Mouse (Mus musculus) ES-E14 (cell line): Measurements from ENCODE around the gene Cdkn2d. TPM values are rescaled to one million over a fixed set of nuclear protein-coding genes. Genes with fewer than 3 reads are reported as not detected.
"Not testable (repeated sequence)": the region's sequence is repeated elsewhere in the genome, so short reads cannot be mapped to it uniquely, and the experiment has no call there.

Source experiments
- DNase-seq: peaks from one replicate; pipeline ENCODE4 v3.0.0-alpha.2; 2013; ENCODE audit warnings: low read depth, low spot score
- H3K27ac ChIP-seq: 2 replicates; pipeline ENCODE4 v1.5.1; 2012; ENCODE audit warnings: low read depth, mild to moderate bottlenecking, low read length, moderate library complexity, mixed read lengths; ENCODE audit not compliant: poor library complexity, insufficient read depth, severe bottlenecking
- H3K36me3 ChIP-seq: 2 replicates; pipeline ENCODE4 v1.6.1; 2012; ENCODE audit warnings: mild to moderate bottlenecking, low read length, moderate library complexity, mixed read lengths; ENCODE audit not compliant: control insufficient read depth, poor library complexity, insufficient read depth, severe bottlenecking
- H3K4me1 ChIP-seq, 2 experiments: fragments of 150-350 bp in 1 of 2; sonication (generic) in 1 of 2; 2 replicates each; pipeline ENCODE4 v1.6.1; 2012; ENCODE audit warnings: low read length in 2 of 2, mild to moderate bottlenecking in 1 of 2, mixed read lengths in 1 of 2; ENCODE audit not compliant: control insufficient read depth in 2 of 2, insufficient read depth in 2 of 2, poor library complexity in 1 of 2
- H3K4me3 ChIP-seq, 2 experiments: fragments of 150-350 bp in 1 of 2; sonication (generic) in 1 of 2; 2 replicates each; pipeline ENCODE4 v1.5.1; 2012; ENCODE audit warnings: low read length in 2 of 2, low read depth in 1 of 2, mild to moderate bottlenecking in 1 of 2, mixed read lengths in 1 of 2; ENCODE audit not compliant: insufficient read depth in 1 of 2, poor library complexity in 1 of 2, severe bottlenecking in 1 of 2
- H3K9ac ChIP-seq: 2 replicates; pipeline ENCODE4 v1.6.1; 2012; ENCODE audit warnings: low read depth, mild to moderate bottlenecking, low read length, mixed read lengths; ENCODE audit not compliant: poor library complexity, insufficient read depth, severe bottlenecking
- H3K9me3 ChIP-seq: fragments of 150-350 bp; sonication (generic); 2 replicates; pipeline ENCODE4 v1.6.1; 2012; ENCODE audit warnings: low read depth, mild to moderate bottlenecking, low read length; ENCODE audit not compliant: control insufficient read depth, insufficient read depth
- CHD2 ChIP-seq: IDR thresholded peaks from 2 replicates; pipeline ENCODE4 v1.6.1; 2014; ENCODE audit warnings: mild to moderate bottlenecking, low read depth, low read length, inconsistent platforms
- HCFC1 ChIP-seq: IDR thresholded peaks from 2 replicates; pipeline ENCODE4 v1.6.1; 2012; ENCODE audit warnings: low read length, inconsistent platforms, borderline replicate concordance; ENCODE audit not compliant: insufficient read depth
- MAFK ChIP-seq: IDR thresholded peaks from 2 replicates; pipeline ENCODE4 v1.6.1; 2014; ENCODE audit warnings: mild to moderate bottlenecking, low read depth, low read length, inconsistent platforms; ENCODE audit not compliant: insufficient read depth
- ZC3H11A ChIP-seq: IDR thresholded peaks from 2 replicates; pipeline ENCODE4 v1.6.1; 2012; ENCODE audit warnings: low read depth, mild to moderate bottlenecking, inconsistent platforms, low read length, borderline replicate concordance
- ZNF384 ChIP-seq: IDR thresholded peaks from 2 replicates; pipeline ENCODE4 v1.6.1; 2012; ENCODE audit warnings: low read depth, low read length, inconsistent platforms
- in situ Hi-C, 2 experiments: fragments of 600-800 bp; cut with MboI; formaldehyde crosslinking; loops; one replicate each; pipeline ENCODE4 v1.15.1; 2025; ENCODE audit warnings: low sequenced_read_pairs in 2 of 2, inconsistent platforms in 1 of 2; ENCODE audit not compliant: unreplicated experiment in 2 of 2
- total RNA-seq: library from RNA; depleted of rRNA; stranded (reverse); fragments of 300-350 nt; gene quantifications from 2 replicates; pipeline ENCODE4 v1.2.3, GENCODE M21; 2012

Cdkn2d gene
- total RNA-seq, 1 experiment = 12.7 TPM

DNA sequence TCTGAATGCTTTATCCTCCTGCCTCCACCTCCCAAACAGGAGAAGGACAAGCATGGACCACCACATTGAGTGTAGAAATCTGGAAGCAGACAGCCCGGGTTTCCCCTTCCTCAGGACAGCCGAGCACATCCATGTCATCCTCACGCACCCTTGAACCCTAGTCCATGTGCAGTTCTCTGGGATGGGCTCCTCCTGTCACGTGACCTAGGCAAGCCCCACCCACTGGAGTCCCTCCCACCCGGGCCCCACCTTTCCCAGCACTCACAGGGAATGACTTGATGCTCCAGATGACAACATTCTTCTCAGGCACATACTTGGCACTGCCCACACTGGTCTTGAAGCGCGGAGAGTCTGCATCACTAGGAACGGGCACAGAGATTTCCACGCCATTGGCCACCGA, 7.8 kb upstream of the Cdkn2d start:
- no peaks in the 10 kb centered on the region; a peak in 1 of 4 replicates for H3K4me1 ChIP-seq
- no peaks in the 10 kb centered on the region for H3K9me3 ChIP-seq
- H3K27ac ChIP-seq = no peak overlapping the region
- TF ChIP-seq MAFK (no peak), HCFC1 (no peak), ZNF384 (no peak), CHD2 (no peak), ZC3H11A (no peak)
- in situ Hi-C loops = no loop called here
- no peak overlapping the region for H3K4me3 ChIP-seq
- H3K9ac ChIP-seq = no peak overlapping the region
- no peak for DNase-seq
- peaks cover 5% of the 10 kb centered on the region; the same call in 1 of the 2 replicates for H3K36me3 ChIP-seq

DNA sequence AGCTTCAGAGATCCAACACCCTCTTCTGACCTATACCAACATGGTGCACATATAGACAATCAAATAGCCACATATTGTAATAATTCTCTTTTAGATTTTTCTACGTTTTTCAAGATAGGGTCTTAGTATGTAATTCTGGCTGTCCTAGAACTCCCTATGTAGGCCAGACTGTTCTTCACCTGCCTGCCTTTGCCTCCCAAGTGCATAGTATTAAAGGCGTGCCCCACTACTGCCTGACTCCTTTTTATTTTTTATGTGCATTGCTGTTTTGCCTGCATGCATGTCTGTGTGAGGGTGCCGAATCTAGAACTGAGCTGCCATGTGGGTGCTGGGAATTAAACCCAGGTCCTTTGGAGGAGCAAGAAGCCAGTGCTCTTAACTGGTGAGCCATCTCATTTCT, 1.1 kb upstream of the Cdkn2d start:
- Histone ChIP-seq H3K4me3 (peak overlapping the region in 1 of 2 experiments; percentile 71; a peak in 2 of 4 replicates), H3K36me3 (0 out of 2 replicates have a peak, but pooled peaks cover 3% of the 10 kb centered on the region), H3K27ac (no peak overlapping the region), H3K9ac (no peak overlapping the region; the same call in 1 of the 2 replicates), H3K4me1 (peaks cover 2 to 4% of the 10 kb centered on the region in 2 experiments; a peak in 2 of 4 replicates), H3K9me3 (no peaks in the 10 kb centered on the region)
- in situ Hi-C loops = no loop called here
- DNase-seq = no peak
- TF ChIP-seq CHD2 (no peak), MAFK (no peak), ZC3H11A (no peak), ZNF384 (0 out of 2 replicates have a peak, but pooled peaks have one; percentile 24), HCFC1 (no peak)

DNA sequence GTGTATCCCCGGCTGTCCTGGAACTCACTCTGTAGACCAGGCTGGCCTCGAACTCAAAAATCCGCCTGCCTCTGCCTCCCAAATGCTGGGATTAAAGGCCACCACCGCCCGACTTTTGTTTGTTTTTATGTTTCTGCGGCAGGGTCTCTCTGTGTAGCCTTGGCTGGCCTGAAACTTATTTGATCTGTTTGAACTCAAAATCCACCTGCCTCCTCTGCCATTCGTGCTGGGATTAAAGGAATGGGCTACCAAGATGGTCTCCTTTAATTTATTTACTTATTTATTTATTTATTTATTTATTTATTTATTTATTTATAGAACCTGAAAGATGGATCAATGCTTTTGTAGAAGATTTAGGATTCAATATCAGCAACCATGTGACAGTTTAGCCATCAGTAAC, 661 bp upstream of the Cdkn2d start:
- in situ Hi-C loops, H3K4me1 ChIP-seq, H3K9me3 ChIP-seq, H3K36me3 ChIP-seq, DNase-seq: not testable (repeated sequence)
- Histone ChIP-seq H3K4me3 (peak overlapping the region; percentile 54 to 71), H3K27ac (peak overlapping the region; percentile 46), H3K9ac (peak overlapping the region; percentile 70)

DNA sequence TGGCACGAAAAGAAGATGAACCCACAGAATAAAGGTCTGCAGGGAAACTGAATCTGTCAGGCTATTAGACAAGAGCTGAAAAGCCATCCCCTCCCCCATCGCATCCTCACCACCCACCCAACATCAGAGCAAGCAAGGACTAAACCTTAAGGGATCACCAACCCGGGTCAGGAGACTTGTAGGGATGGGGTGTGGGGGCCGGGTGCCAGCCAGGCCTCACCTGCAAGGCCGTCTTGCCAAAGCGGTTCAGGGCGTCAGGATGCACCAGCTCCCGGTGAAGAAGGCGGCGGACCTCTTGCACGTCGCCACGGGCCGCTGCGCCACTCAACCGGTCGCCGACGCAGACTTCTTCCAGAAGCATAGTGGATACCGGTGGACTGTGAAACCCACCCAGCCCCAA, 618 bp downstream of the Cdkn2d start:
- H3K4me1 ChIP-seq = peaks cover 2 to 9% of the 10 kb centered on the region in 2 experiments; a peak in 2 of 4 replicates
- no peak overlapping the region for H3K27ac ChIP-seq
- in situ Hi-C loops = no loop called here
- peak overlapping the region; percentile 76 for H3K9ac ChIP-seq
- TF ChIP-seq ZNF384 = no peak
- TF ChIP-seq HCFC1 = no peak
- no peak for TF ChIP-seq ZC3H11A
- TF ChIP-seq MAFK = no peak
- TF ChIP-seq CHD2 = no peak
- H3K4me3 ChIP-seq = peak overlapping the region; percentile 80 to 99
- no peak for DNase-seq
- H3K9me3 ChIP-seq = no peaks in the 10 kb centered on the region
- H3K36me3 ChIP-seq = no peaks in the 10 kb centered on the region

DNA sequence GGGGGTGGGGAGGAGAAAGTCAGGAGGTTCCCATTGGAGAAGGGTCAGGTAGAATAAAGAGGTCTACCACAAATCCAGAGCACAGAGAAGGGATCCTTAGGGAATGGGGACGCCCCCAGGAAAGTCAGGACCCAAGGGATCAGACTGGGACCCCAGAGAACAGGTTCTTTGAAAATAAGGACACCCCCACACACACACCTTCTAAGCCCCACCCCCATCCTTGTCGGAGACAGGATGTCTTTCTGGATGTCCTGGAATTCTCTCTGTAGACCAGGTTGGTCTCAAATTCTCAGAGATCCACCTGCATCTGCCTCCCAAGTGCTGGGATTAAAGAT, 1.9 kb downstream of the Cdkn2d start:
- no peak overlapping the region for H3K27ac ChIP-seq
- in situ Hi-C loops = no loop called here
- H3K36me3 ChIP-seq = peaks cover 5% of the 10 kb centered on the region; the same call in 1 of the 2 replicates
- TF ChIP-seq ZNF384 (no peak), CHD2 (no peak), ZC3H11A (no peak), HCFC1 (no peak), MAFK (no peak)
- H3K9me3 ChIP-seq = no peaks in the 10 kb centered on the region
- H3K4me3 ChIP-seq = no peak overlapping the region
- peaks cover 2 to 9% of the 10 kb centered on the region in 2 experiments; a peak in 2 of 4 replicates for H3K4me1 ChIP-seq
- H3K9ac ChIP-seq = no peak overlapping the region
- DNase-seq = no peak
